ENCODE assay signal across 19 mouse cellular contexts in genomic region chr9:105684549-105685165, GRCm38 (mm10). TPM values are rescaled to one million over a fixed set of nuclear protein-coding genes. Genes with fewer than 3 reads are reported as not detected.
A peak's percentile ranks its signal among the peaks of the same experiment; 100 is the strongest.
DNase-seq lines count a peak whose midpoint lies in the region; ATAC-seq lines count a peak whose summit lies in the region.
"Had no signal": no experiment of that assay in that cellular context is flagged by ENCODE, and none has a peak within 500 bp of the region (broad histone marks: within the 10 kb centered on the region; RNA-seq: fewer than 3 reads in every experiment).

No protein-coding gene starts in this region.

- peaks cover 65% of the 10 kb centered on the region for H3K36me3 ChIP-seq in heart, embryonic 12.5 days
- peaks cover 52% of the 10 kb centered on the region for H3K36me3 ChIP-seq in kidney, embryonic 14.5 days (ENCODE audit: control insufficient read depth, insufficient read depth, low read length)
- H3K36me3 ChIP-seq in forebrain, embryonic 11.5 days (ENCODE audit: control insufficient read depth, insufficient read depth, low read length), result no peaks in the 10 kb centered on the region; the same call in 1 of the 2 replicates

- H3K4me3 ChIP-seq in heart, embryonic 12.5 days, result no peak overlapping the region
- H3K4me3 ChIP-seq in kidney, embryonic 14.5 days (ENCODE audit: low read length), result no peak overlapping the region
- H3K4me3 ChIP-seq in forebrain, embryonic 11.5 days (ENCODE audit: low read depth, low read length), result no peak overlapping the region
- H3K4me3 ChIP-seq: forebrain, embryonic 10.5 days; hindbrain, embryonic 12.5 days; intestine, embryonic 15.5 days; liver, embryonic 12.5 days; lung, embryonic 15.5 days; midbrain, embryonic 13.5 days had no signal

- WGBS in heart, embryonic 12.5 days, result 46% methylated on average over 13 of the region's 13 CpGs
- 94% methylated on average over 13 of the region's 13 CpGs for WGBS in kidney, embryonic 14.5 days
- 95% methylated on average over 13 of the region's 13 CpGs for WGBS in forebrain, embryonic 11.5 days

- H3K9ac ChIP-seq in heart, embryonic 12.5 days, result no peak overlapping the region
- H3K9ac ChIP-seq in kidney, embryonic 14.5 days (ENCODE audit: low read depth, low read length), result no peak overlapping the region
- no peak overlapping the region for H3K9ac ChIP-seq in forebrain, embryonic 11.5 days (ENCODE audit: low read length)
- H3K9ac ChIP-seq: hindbrain, embryonic 12.5 days; intestine, embryonic 15.5 days; liver, embryonic 12.5 days; lung, embryonic 15.5 days; midbrain, embryonic 13.5 days had no signal

- H3K4me2 ChIP-seq in heart, embryonic 12.5 days, result peak overlapping the region; percentile 3; the same call in 1 of the 2 replicates
- H3K4me2 ChIP-seq in kidney, embryonic 14.5 days (replicated peaks; ENCODE audit: low read depth, low read length), result no peak overlapping the region
- H3K4me2 ChIP-seq in forebrain, embryonic 11.5 days (ENCODE audit: low read depth, low read length, severe bottlenecking), result no peak overlapping the region
- H3K4me2 ChIP-seq: hindbrain, embryonic 12.5 days; intestine, embryonic 15.5 days; liver, embryonic 12.5 days; lung, embryonic 15.5 days; midbrain, embryonic 13.5 days had no signal

- ATAC-seq in heart, embryonic 12.5 days (ENCODE audit: insufficient number of reproducible peaks, low FRiP score), result peak; percentile 57; the same call in 1 of the 2 replicates
- ATAC-seq in kidney, embryonic 14.5 days (ENCODE audit: low FRiP score, low TSS enrichment), result no peak
- no peak for ATAC-seq in forebrain, embryonic 11.5 days (replicated peaks; ENCODE audit: low FRiP score)
- ATAC-seq: intestine, embryonic 15.5 days; liver, embryonic 12.5 days; midbrain, embryonic 13.5 days had no signal

- H3K27me3 ChIP-seq in heart, embryonic 12.5 days (replicated peaks), result no peaks in the 10 kb centered on the region
- H3K27me3 ChIP-seq in kidney, embryonic 14.5 days (ENCODE audit: control insufficient read depth, insufficient read depth, low read length), result no peaks in the 10 kb centered on the region; the same call in 1 of the 2 replicates
- H3K27me3 ChIP-seq in forebrain, embryonic 11.5 days (ENCODE audit: control insufficient read depth, insufficient read depth, low read length), result no peaks in the 10 kb centered on the region
- H3K27me3 ChIP-seq: hindbrain, embryonic 12.5 days; intestine, embryonic 15.5 days; liver, embryonic 12.5 days; lung, embryonic 15.5 days; midbrain, embryonic 13.5 days had no signal

- no peaks in the 10 kb centered on the region for H3K9me3 ChIP-seq in heart, embryonic 12.5 days (replicated peaks)
- H3K9me3 ChIP-seq in kidney, embryonic 14.5 days (ENCODE audit: control insufficient read depth, low read length), result no peaks in the 10 kb centered on the region
- H3K9me3 ChIP-seq in forebrain, embryonic 11.5 days (ENCODE audit: control insufficient read depth, low read length), result no peaks in the 10 kb centered on the region
- H3K9me3 ChIP-seq: forebrain, embryonic 10.5 days; hindbrain, embryonic 12.5 days; intestine, embryonic 15.5 days; liver, embryonic 12.5 days; lung, embryonic 15.5 days; midbrain, embryonic 13.5 days had no signal

- peak overlapping the region; percentile 63 for H3K27ac ChIP-seq in heart, embryonic 12.5 days (ENCODE audit: poor library complexity, severe bottlenecking)
- H3K27ac ChIP-seq in kidney, embryonic 14.5 days (ENCODE audit: low read depth, low read length), result no peak overlapping the region
- no peak overlapping the region for H3K27ac ChIP-seq in forebrain, embryonic 11.5 days (ENCODE audit: low read depth, low read length)
- H3K27ac ChIP-seq: forebrain, embryonic 10.5 days; hindbrain, embryonic 12.5 days; intestine, embryonic 15.5 days; liver, embryonic 12.5 days; lung, embryonic 15.5 days; midbrain, embryonic 13.5 days had no signal

- DNase-seq in heart, postnatal 4 days, result no peak
- DNase-seq in brain, adult 2 months (ENCODE audit: low read depth, low spot score), result peak; percentile 86
- DNase-seq in frontal cortex, postnatal 36 days (ENCODE audit: low spot score in 2 of 2), result peak; percentile 40 to 80
- peak; percentile 70 for DNase-seq in right cerebral cortex, adult 18-20 months
- DNase-seq in forebrain, embryonic 11.5 days (ENCODE audit: low spot score), result no peak
- DNase-seq in gastrocnemius, postnatal 25 days, result no peak
- DNase-seq: adrenal gland, adult 2 months; cerebellum, adult 18-20 months; gastrocnemius, postnatal 10 days; kidney, postnatal 10 days; thymus, adult 2 months had no signal

- peaks cover 29% of the 10 kb centered on the region for H3K4me1 ChIP-seq in heart, embryonic 12.5 days (replicated peaks)
- no peaks in the 10 kb centered on the region for H3K4me1 ChIP-seq in kidney, embryonic 14.5 days (ENCODE audit: control insufficient read depth, insufficient read depth, low read length)
- no peaks in the 10 kb centered on the region for H3K4me1 ChIP-seq in forebrain, embryonic 11.5 days (replicated peaks; ENCODE audit: control insufficient read depth, insufficient read depth, low read length)
- H3K4me1 ChIP-seq: hindbrain, embryonic 12.5 days; intestine, embryonic 15.5 days; liver, embryonic 12.5 days; lung, embryonic 15.5 days had no signal

RNA-seq across cellular contexts. Expression of gene Pik3r4, which starts 41.9 kb away (rescaled TPM):
- 19.9 and 22.5 TPM in 2 replicates for polyA plus RNA-seq in heart, embryonic 12.5 days (2016; fragmentation: Nextera tagmentation; extraction: Ambion mirVana)
- total RNA-seq in heart, postnatal 4 days (2021), result 10 to 100 TPM; 21.0 to 23.5 TPM
- polyA plus RNA-seq in kidney, embryonic 14.5 days (2014; fragmentation: Nextera tagmentation; extraction: Ambion mirVana), result 13.8 and 26.8 TPM in 2 replicates
- 25.4 and 27.1 TPM in 2 replicates for polyA plus RNA-seq in forebrain, embryonic 11.5 days (2014; fragmentation: Nextera tagmentation; extraction: Ambion mirVana)
- total RNA-seq in gastrocnemius, postnatal 25 days (2021), result 10 to 100 TPM in 1 of 2 experiments, 1 to 10 TPM in 1; 9.6 to 10.2 TPM

Comparison
In these comparisons a context has a peak if more than half of its experiments do, and no peak if none do; other contexts are left out.
1. DNase-seq: peak in brain, adult 2 months (single experiment), frontal cortex, postnatal 36 days (2 of 2) and right cerebral cortex, adult 18-20 months (single experiment); none in heart, postnatal 4 days (single experiment), forebrain, embryonic 11.5 days (single experiment) and gastrocnemius, postnatal 25 days (single experiment).